Mouse (Mus musculus): ENCODE measurements around the gene Entpd7. TPM values are rescaled to one million over a fixed set of nuclear protein-coding genes. Genes with fewer than 3 reads are reported as not detected.

Entpd7 gene
- polyA plus RNA-seq, 1 experiment from 2014 or later: 13.7 TPM

DNA sequence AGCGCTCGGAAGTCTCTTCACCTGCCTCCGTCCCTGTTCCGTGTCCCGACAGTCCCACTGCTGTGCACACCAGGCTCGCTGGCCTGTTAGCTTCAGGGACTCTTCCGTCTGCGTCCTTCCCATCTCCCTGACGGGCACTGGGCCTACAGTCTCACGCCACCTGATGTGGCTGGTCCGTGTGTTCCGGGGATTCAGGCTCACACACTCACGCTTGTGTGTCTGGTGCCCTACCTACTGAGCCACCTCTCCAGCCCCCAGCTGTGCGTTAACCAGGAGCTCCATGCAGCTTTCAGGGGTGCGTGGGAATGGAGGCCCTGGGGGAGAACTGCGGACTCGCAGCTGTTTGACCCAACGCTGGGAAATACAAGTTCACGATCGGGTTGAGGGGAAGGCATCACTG is 34.7 kb downstream of the Entpd7 start:
- WGBS: 93% methylated on average over 20 of the region's 20 CpGs
- Histone ChIP-seq H3K4me2 (ENCODE audit: low read depth, severe bottlenecking) (no peak overlapping the region), H3K36me3 (ENCODE audit: control insufficient read depth, insufficient read depth, low read length) (peaks cover 7% of the 10 kb centered on the region), H3K4me3 (ENCODE audit: low read depth, low read length) (no peak overlapping the region), H3K27me3 (ENCODE audit: control insufficient read depth, insufficient read depth, low read length) (no peaks in the 10 kb centered on the region), H3K4me1 (ENCODE audit: control insufficient read depth, insufficient read depth, low read length) (no peaks in the 10 kb centered on the region), H3K27ac (replicated peaks; ENCODE audit: low read depth, low read length) (no peak overlapping the region), H3K9ac (ENCODE audit: low read length) (no peak overlapping the region), H3K9me3 (ENCODE audit: control insufficient read depth, low read length) (no peaks in the 10 kb centered on the region)
- ATAC-seq (ENCODE audit: insufficient number of reproducible peaks, low FRiP score, low TSS enrichment, low read depth) (no peak), DNase-seq (ENCODE audit: low spot score) (no peak)

DNA sequence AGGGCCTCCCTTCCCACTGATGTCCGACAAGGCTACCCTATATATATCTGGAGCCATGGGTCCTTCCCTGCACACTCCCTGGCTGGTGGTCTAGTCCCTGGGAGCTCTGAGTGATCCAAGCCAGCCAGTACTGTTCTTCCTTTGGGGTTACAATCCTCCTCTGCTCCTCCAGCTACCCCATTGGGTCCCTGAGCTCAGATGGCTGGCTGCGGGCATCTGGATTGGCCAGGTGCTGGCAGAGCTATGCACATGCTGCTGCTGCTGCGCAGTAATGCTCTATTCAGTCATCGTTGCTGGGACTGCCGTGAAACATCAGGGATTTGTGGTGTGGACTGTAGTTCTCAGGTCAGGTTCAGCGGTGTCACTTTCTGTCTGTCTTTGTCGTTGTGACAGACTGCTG is 35.3 kb downstream of the Entpd7 start:
- Histone ChIP-seq H3K4me2 (ENCODE audit: low read depth, severe bottlenecking) (no peak overlapping the region), H3K9me3 (ENCODE audit: control insufficient read depth, low read length) (no peaks in the 10 kb centered on the region), H3K36me3 (ENCODE audit: control insufficient read depth, insufficient read depth, low read length) (peaks cover 7% of the 10 kb centered on the region), H3K27me3 (ENCODE audit: control insufficient read depth, insufficient read depth, low read length) (no peaks in the 10 kb centered on the region), H3K4me1 (ENCODE audit: control insufficient read depth, insufficient read depth, low read length) (no peaks in the 10 kb centered on the region), H3K4me3 (ENCODE audit: low read depth, low read length) (no peak overlapping the region), H3K27ac (replicated peaks; ENCODE audit: low read depth, low read length) (no peak overlapping the region), H3K9ac (ENCODE audit: low read length) (no peak overlapping the region)
- 81% methylated on average over 7 of the region's 7 CpGs for WGBS
- ATAC-seq (ENCODE audit: insufficient number of reproducible peaks, low FRiP score, low TSS enrichment, low read depth) (no peak), DNase-seq (ENCODE audit: low spot score) (no peak)

DNA sequence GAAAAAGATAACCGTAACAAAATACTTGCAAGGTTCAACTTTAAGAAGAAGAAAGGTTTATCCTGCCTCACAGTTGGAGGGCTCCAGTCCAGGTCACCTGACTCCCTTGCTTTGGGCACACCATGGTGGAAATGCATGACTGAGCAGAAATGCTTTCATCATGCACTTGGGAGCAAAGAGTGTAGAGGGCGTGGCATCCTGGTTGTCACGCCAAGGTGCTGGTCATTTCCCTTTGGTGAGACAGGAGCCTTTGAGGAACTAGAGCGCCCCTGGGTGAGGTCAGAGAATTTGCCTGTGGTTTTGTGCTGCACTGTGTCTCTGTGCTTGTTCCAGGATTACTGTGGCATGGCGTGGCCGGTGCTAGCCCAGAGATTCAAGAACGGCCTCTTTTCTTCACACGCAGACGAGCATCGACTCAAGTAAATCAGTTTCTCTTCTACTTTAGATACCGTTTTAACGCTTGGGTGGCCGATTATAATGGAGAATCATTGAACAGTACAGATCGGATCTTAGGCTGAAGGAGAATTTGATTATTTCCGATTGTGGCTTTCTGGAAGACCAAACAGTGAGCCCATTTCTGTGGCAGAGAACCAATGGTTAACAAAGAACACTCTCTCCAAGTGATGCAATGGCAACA is 37.2 kb downstream of the Entpd7 start:
- Histone ChIP-seq H3K36me3 (ENCODE audit: control insufficient read depth, insufficient read depth, low read length) (peaks cover 7% of the 10 kb centered on the region), H3K4me1 (ENCODE audit: control insufficient read depth, insufficient read depth, low read length) (no peaks in the 10 kb centered on the region), H3K4me2 (ENCODE audit: low read depth, severe bottlenecking) (no peak overlapping the region), H3K27ac (replicated peaks; ENCODE audit: low read depth, low read length) (no peak overlapping the region), H3K4me3 (ENCODE audit: low read depth, low read length) (no peak overlapping the region), H3K27me3 (ENCODE audit: control insufficient read depth, insufficient read depth, low read length) (no peaks in the 10 kb centered on the region), H3K9ac (ENCODE audit: low read length) (no peak overlapping the region), H3K9me3 (ENCODE audit: control insufficient read depth, low read length) (no peaks in the 10 kb centered on the region)
- no peak for DNase-seq (ENCODE audit: low spot score)
- WGBS: 94% methylated on average over 15 of the region's 15 CpGs
- no peak for ATAC-seq (ENCODE audit: insufficient number of reproducible peaks, low FRiP score, low TSS enrichment, low read depth)

DNA sequence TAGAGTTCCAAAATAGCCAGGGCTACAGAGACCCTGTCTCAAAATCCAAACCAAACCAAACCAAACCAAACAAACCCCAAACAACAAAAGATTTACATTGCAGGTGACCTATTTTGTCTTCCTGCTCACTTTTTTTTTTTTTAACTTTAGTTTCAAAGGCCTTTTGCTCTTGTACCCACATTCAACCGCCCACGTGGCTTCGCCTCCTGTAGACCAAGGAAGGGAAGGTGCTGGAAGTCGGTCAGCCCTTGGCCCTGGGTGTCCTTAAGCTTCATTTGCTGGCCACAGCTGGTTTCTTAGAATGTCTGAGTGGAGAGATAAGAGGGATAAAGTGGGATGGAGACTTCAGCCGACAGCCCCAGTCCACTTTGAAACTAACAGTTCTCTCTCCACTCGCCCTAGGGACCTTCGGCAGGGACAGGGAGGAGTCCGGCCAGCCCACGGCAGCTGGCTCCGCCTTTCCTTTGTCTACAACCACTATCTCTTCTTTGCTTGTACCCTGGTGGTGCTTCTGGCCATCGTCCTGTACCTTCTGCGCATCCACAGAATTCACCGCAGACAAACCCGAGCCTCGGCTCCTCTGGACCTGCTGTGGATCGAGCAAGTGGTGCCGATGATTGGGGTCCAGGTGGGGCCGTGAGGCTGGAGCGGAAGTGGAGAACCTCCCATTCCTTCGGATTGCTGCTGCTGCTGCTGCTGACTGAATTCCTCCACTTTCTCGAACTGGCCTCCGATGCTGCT is 40.0 kb downstream of the Entpd7 start:
- 0 out of 2 replicates have a peak overlapping the region, but pooled peaks have one; percentile 42 for H3K27ac ChIP-seq (replicated peaks; ENCODE audit: low read depth, low read length)
- no peaks in the 10 kb centered on the region for H3K27me3 ChIP-seq (ENCODE audit: control insufficient read depth, insufficient read depth, low read length)
- no peak overlapping the region for H3K4me3 ChIP-seq (ENCODE audit: low read depth, low read length)
- H3K4me1 ChIP-seq (ENCODE audit: control insufficient read depth, insufficient read depth, low read length): no peaks in the 10 kb centered on the region
- H3K9ac ChIP-seq (ENCODE audit: low read length): peak overlapping the region; percentile 8; the same call in 1 of the 2 replicates
- DNase-seq (ENCODE audit: low spot score): peak; percentile 33
- 42% methylated on average over 22 of the region's 22 CpGs for WGBS
- peak overlapping the region; percentile 32; the same call in 1 of the 2 replicates for H3K4me2 ChIP-seq (ENCODE audit: low read depth, severe bottlenecking)
- H3K36me3 ChIP-seq (ENCODE audit: control insufficient read depth, insufficient read depth, low read length): peaks cover 9% of the 10 kb centered on the region
- ATAC-seq (ENCODE audit: insufficient number of reproducible peaks, low FRiP score, low TSS enrichment, low read depth): no peak
- no peaks in the 10 kb centered on the region for H3K9me3 ChIP-seq (ENCODE audit: control insufficient read depth, low read length)

DNA sequence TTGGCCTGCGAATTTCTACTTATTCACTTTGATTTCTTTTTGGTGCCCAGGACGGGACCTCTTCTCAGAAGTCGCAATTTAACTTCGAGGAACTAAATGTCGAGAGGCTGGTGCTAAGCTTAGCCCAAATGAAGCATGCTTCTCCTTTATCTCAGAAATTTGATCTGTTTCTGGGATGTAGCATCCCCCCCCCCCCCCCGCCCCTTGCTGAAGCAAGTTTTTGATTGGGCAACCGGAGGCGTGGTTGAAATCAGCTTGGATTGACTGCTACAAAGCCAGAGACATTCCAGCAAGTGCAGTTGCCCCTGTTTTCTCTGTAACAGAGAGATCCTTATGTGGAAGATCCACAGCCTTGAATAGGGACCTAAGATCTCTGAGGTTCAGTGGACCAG is 40.6 kb downstream of the Entpd7 start:
- Histone ChIP-seq H3K36me3 (ENCODE audit: control insufficient read depth, insufficient read depth, low read length) (peaks cover 7% of the 10 kb centered on the region; the same call in 1 of the 2 replicates), H3K9me3 (ENCODE audit: control insufficient read depth, low read length) (no peaks in the 10 kb centered on the region), H3K27me3 (ENCODE audit: control insufficient read depth, insufficient read depth, low read length) (no peaks in the 10 kb centered on the region), H3K4me2 (ENCODE audit: low read depth, severe bottlenecking) (peak overlapping the region; percentile 32; the same call in 1 of the 2 replicates), H3K4me3 (ENCODE audit: low read depth, low read length) (no peak overlapping the region), H3K27ac (replicated peaks; ENCODE audit: low read depth, low read length) (0 out of 2 replicates have a peak overlapping the region, but pooled peaks have one; percentile 42), H3K9ac (ENCODE audit: low read length) (peak overlapping the region; percentile 8; the same call in 1 of the 2 replicates), H3K4me1 (ENCODE audit: control insufficient read depth, insufficient read depth, low read length) (no peaks in the 10 kb centered on the region)
- ATAC-seq (ENCODE audit: insufficient number of reproducible peaks, low FRiP score, low TSS enrichment, low read depth): no peak
- DNase-seq (ENCODE audit: low spot score): peak; percentile 28
- 35% methylated on average over 7 of the region's 8 CpGs for WGBS

DNA sequence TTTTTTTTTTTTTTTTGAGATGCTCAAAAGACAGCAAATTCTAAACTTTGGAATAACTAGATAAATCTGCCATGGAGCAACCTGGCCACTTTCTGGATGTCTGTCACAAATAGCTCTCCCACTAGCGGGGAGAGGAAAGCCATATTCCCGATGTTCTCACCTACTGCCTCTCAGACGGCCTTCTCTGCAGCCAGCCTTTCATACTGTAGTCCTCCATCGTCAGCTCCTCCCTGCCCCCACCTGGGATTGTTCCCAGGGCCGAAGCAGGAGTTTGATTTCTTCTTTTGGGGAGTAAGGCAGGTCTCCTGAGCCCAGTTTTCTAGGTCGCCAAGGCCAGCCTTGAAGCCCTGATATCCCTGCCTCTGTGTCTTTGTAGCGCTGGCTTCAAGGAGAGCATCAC is 41.7 kb downstream of the Entpd7 start:
- Histone ChIP-seq H3K27ac (replicated peaks; ENCODE audit: low read depth, low read length) (no peak overlapping the region), H3K4me1 (ENCODE audit: control insufficient read depth, insufficient read depth, low read length) (no peaks in the 10 kb centered on the region), H3K27me3 (ENCODE audit: control insufficient read depth, insufficient read depth, low read length) (no peaks in the 10 kb centered on the region), H3K9me3 (ENCODE audit: control insufficient read depth, low read length) (no peaks in the 10 kb centered on the region), H3K4me2 (ENCODE audit: low read depth, severe bottlenecking) (no peak overlapping the region), H3K36me3 (ENCODE audit: control insufficient read depth, insufficient read depth, low read length) (peaks cover 7% of the 10 kb centered on the region; the same call in 1 of the 2 replicates), H3K9ac (ENCODE audit: low read length) (no peak overlapping the region), H3K4me3 (ENCODE audit: low read depth, low read length) (no peak overlapping the region)
- ATAC-seq (ENCODE audit: insufficient number of reproducible peaks, low FRiP score, low TSS enrichment, low read depth) (no peak), DNase-seq (ENCODE audit: low spot score) (no peak)
- WGBS: 54% methylated on average over 7 of the region's 7 CpGs

DNA sequence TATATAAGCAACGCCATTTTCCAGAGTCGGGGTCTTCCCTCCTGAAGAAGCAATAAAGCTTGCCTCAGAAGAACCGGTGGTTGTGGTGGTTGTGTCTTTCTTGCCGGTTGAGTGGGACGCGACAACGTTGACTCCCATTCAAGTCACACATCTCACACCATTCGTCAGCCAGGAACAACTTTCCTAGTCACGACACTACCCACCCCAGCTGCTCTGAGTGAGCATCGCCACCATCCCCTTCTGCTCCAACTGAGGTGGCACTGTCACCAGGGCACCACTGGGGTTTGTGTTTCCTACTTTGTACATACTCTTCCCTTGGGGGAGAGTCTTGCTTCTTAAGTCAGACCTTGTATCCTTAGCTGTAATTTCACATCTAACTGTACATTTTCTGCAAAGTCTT is 48.9 kb downstream of the Entpd7 start:
- ATAC-seq (ENCODE audit: insufficient number of reproducible peaks, low FRiP score, low TSS enrichment, low read depth) (no peak), DNase-seq (ENCODE audit: low spot score) (no peak)
- Histone ChIP-seq H3K9me3 (ENCODE audit: control insufficient read depth, low read length) (no peaks in the 10 kb centered on the region), H3K4me3 (ENCODE audit: low read depth, low read length) (no peak overlapping the region), H3K4me2 (ENCODE audit: low read depth, severe bottlenecking) (no peak overlapping the region), H3K36me3 (ENCODE audit: control insufficient read depth, insufficient read depth, low read length) (peaks cover 24% of the 10 kb centered on the region), H3K4me1 (ENCODE audit: control insufficient read depth, insufficient read depth, low read length) (no peaks in the 10 kb centered on the region), H3K9ac (ENCODE audit: low read length) (no peak overlapping the region), H3K27me3 (ENCODE audit: control insufficient read depth, insufficient read depth, low read length) (no peaks in the 10 kb centered on the region), H3K27ac (replicated peaks; ENCODE audit: low read depth, low read length) (no peak overlapping the region)
- 93% methylated on average over 10 of the region's 10 CpGs for WGBS

DNA sequence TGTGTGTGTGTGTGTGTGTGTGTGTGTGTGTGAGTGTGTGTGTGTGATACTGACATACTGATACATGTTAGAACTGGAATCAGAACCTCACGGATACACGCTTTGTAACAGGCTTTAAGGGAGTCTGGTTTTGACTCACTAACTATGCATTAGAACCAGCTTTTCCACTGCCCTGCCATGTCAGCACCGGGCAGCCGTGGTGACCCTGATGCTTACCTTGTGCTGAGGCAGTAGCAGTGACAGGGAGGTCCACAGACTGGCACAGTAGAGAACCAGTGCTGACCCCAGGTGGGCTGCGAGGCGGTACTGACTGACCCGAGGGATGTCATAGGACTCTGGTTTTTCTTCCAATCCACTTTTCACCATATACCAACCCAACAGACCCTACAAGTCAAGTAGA is 53.9 kb downstream of the Entpd7 start:
- WGBS: 96% methylated on average over 7 of the region's 7 CpGs
- no peaks in the 10 kb centered on the region for H3K27me3 ChIP-seq (ENCODE audit: control insufficient read depth, insufficient read depth, low read length)
- DNase-seq (ENCODE audit: low spot score): no peak

More for the DNA sequence above, 53.9 kb downstream of the Entpd7 start:
- H3K4me3 ChIP-seq (ENCODE audit: low read depth, low read length): no peak overlapping the region
- H3K4me1 ChIP-seq (ENCODE audit: control insufficient read depth, insufficient read depth, low read length): no peaks in the 10 kb centered on the region
- no peak overlapping the region for H3K9ac ChIP-seq (ENCODE audit: low read length)
- no peaks in the 10 kb centered on the region for H3K9me3 ChIP-seq (ENCODE audit: control insufficient read depth, low read length)
- no peak overlapping the region for H3K27ac ChIP-seq (replicated peaks; ENCODE audit: low read depth, low read length)
- no peak overlapping the region for H3K4me2 ChIP-seq (ENCODE audit: low read depth, severe bottlenecking)
- H3K36me3 ChIP-seq (ENCODE audit: control insufficient read depth, insufficient read depth, low read length): peaks cover 26% of the 10 kb centered on the region
- no peak for ATAC-seq (ENCODE audit: insufficient number of reproducible peaks, low FRiP score, low TSS enrichment, low read depth)

Data from limb, embryonic 11.5 days (tissue).